Mouse (Mus musculus): ENCODE measurements around the gene Pcnt. TPM values are rescaled to one million over a fixed set of nuclear protein-coding genes. Genes with fewer than 3 reads are reported as not detected.
A peak's percentile ranks its signal among the peaks of the same experiment; 100 is the strongest.

Gene Pcnt
- polyA plus RNA-seq, 2 experiments from 2014 or later, result 8.6 to 11.8 TPM

- ATAC-seq, result no peak
Measured at GRCm38 (mm10) chr10:76408520-76408919, 34.1 kb downstream of the Pcnt start.

DNA sequence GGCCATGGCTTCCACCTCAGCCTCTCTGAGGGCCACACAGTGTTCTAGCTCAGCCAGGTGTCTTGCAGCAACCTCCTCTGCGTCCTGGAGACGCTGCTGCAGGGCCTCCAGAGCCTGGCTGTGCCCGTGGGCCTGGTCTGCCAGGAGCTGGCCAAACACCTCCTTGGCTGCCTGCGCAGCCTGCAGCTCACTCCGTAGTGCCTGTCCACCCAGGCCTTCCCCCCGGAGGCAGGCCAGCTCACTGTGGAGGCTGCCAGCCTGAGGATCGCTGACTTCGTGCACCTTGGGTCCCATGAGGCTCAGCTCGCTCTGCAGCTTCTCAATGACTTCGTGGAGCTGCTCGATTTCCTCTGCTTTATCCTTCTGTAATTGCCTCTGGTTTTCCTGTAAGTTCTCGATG lies 50.0 kb downstream of the Pcnt start:
- no peak for ATAC-seq

GRCm38 (mm10) chr10:76391786-76392185 lies 50.8 kb downstream of the Pcnt start:
- no peak for ATAC-seq

DNA sequence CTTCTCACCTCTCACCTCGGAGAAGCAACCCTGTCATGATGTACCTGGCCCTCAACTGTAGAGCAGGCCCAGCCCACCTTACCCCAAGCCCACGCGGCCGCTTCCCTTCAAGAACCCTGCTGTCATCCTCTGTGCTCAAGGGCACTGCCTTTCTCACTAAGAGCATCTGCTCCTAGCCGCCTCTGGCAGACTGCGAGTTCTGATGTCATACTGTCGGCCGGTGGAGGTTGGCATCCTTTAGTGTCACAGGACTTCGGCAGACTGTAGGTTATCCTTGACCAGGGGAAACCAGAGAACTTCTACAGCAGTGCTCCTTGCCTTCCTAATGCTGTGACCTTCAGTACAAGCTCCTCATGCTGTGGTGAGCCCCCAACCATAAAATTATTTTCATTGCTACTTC lies 51.4 kb downstream of the Pcnt start:
- ATAC-seq, result no peak

DNA sequence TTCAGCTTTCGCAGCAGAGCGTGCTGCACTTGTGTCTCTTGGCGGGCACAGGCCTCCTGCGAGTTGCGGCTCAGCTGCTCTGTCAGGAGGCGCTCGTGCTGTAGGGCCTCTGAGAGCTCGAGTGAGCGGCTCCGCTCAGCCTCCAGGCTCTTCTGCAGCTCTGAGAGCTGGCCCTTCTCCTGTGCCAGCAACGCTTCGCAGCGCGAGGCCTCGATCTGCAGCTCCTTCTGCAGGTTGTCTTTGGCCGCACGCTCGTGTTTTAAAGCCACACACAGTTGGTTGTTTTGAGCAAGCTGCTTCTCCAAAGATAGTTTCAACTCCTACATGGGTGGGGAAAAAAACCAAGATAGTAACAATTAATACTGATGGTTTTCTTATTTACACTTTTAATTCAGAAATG lies 67.6 kb downstream of the Pcnt start:
- ATAC-seq, result no peak

DNA sequence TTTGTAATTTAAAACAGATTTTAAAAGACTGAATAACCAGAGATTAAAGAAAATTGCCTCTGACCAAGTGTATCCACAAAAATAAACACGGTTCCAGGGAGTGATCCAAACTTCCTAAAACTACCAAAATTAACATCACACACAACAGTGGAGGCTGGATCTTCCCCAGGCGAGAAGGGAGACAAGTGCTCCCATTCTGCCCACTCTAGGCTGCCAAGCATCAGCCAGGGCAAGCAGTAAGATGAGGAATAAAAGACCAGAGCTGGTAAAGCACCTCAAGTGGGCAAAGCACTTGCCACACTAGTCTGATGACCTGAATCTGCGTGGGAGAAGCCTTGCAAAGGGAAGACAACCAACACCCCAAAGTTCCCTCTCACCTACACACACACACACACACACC lies 70.8 kb downstream of the Pcnt start:
- ATAC-seq, result no peak

DNA sequence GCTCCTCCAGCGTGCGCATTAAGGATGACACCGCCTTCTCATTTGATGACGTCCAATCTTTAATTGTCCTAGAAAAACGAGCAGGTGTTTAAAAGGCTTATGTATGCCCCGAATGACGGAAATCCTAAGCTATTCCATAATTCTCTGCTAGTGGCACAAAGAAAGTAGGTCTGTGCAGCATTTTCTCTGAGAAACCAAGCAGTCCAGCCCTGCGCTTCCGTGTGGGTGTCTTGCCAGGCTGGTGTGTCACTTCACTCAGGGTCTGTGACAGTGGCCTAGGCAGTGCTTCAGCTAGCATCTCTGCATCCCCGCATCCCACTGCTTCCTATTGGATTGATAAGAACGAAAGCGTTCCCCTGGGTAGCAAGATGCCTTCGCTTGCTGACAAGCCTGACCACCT lies 73.8 kb downstream of the Pcnt start:
- no peak for ATAC-seq

DNA sequence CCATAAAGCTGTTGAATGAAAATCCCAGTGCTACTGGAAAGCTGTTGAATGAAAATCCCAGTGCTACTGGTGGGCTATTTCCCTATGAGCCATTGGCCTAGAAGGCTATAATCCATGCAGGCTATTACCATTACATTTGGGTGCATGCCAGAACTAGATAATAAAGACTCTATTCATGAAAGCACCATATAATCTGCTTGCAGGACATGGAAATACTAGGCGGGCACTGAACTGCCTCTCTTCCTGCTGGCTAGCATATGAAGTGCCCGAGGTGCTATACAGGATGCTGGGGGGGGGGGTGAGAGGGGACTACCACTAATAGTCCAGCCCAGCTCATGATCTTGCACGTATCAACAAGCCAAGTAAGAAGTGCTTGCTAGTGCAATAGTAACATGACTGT lies 79.4 kb downstream of the Pcnt start:
- no peak for ATAC-seq

- no peak for ATAC-seq
Measured at GRCm38 (mm10) chr10:76358468-76358867, 84.1 kb downstream of the Pcnt start.

DNA sequence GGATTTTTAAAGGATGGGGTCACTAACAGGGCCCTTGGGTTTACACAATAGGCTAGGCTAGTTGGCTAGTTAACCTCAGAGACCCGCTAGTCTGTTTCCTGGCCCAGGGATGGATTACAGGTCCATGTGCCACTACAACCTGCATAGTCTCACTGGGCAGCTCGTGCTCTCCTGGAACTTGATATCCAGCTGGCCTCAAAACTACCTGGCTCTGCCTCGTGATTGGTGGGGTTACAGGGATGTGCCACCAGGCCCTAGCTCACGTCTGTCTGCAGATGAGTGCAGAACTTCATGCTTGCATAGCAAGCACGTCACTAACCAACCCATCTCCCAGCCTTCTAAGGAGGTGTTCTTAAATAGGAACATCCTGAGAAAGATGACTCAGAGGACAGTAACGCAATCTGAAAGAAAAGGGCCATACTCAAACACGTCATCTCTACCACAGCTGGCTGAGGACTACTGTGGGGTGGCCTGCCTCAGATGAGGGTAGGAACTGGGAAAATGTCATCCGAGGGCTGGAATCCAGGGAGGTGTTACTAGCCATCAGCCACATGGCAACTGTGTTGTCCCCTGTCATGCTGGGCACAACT lies 85.2 kb downstream of the Pcnt start:
- no peak for ATAC-seq

DNA sequence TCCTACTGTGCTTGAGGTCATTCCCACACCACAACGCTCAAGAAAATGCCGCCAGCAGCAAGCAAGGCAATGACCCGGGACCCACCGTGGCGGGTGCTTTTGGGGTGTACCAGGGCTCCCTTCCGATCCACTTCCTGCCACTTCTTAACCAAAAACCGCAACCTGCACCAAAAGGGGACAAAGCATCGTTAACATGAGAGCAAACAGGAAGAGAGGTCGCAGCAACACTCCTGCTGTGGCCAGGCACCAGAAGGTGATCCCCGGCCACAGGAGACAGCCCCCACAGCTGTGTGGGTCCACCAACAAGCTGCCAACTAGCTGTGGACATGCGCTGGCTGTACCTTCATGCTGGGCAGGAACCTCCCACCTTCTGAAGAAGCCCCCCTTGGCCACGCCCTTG lies 87.6 kb downstream of the Pcnt start:
- ATAC-seq, result peak; percentile 43

DNA sequence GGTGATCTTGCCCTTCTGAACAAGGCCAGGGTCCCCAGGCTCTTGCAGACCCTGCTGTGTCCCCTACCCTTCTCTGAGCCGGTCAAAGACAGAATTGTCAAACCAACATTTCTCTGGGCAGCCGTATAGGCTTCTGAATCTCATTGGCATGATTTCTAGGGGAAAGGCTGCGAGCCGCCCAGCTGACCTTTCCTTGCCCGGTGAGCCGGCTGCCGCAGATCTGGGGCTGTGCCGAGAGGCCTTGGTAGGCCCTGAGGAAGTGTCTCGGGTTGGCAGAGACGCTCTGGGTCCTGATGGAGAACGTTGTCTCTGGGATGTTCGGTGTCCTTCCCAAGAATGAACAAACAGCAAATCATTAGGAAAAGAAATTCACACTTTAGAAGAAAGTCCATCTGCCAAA lies 88.6 kb downstream of the Pcnt start:
- ATAC-seq, result no peak

GRCm38 (mm10) chr10:76351953-76352352 lies 90.6 kb downstream of the Pcnt start:
- ATAC-seq, result no peak

- ATAC-seq, result peak; percentile 24
Measured at GRCm38 (mm10) chr10:76346589-76346988, 96.0 kb downstream of the Pcnt start.

GRCm38 (mm10) chr10:76346043-76346491 lies 96.5 kb downstream of the Pcnt start:
- ATAC-seq, result peak; percentile 61

- ATAC-seq, result peak; percentile 16
Measured at GRCm38 (mm10) chr10:76345540-76345902, 97.1 kb downstream of the Pcnt start.

DNA sequence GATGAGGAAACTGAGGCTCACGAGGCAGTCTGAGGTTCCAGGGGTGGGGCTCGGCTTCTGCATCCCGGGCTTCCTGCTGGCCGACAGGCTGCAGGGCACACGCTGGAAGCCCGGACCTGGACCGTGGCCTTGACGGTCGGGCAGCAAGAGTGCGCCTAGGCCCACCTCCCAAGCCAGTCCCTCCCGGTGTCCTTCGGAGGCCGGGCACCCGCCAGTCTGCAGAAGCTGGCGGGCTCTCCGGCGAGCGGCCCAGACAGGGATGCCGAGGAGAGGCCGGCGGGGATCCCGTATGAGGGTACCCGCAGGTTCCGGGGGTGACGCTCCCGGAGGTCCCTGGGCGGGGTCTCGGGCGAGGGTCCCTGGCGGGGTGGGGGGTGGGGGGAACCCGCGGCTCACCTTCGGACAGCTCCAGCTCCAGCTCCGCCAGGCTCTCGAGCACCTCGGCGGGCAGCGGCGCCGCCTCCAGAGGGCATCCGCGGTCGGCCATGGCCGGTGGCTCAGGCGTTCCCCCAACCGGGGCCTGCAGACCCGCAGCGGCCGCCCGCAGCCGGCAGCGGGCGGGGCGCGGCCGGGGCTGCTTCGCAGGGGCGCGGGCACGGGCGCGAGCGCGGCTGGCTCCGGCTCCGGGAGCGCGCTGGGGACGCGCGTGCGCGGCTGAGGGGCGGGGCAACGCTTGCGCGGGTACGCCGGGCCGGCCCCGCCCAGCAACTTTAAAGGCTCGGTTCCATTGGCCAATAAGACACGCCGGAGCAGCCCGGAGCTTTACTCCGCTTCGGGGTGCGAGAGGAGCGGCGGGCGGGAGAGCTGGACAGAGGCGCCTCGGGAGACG lies 97.7 kb downstream of the Pcnt start, which contains the start of gene Dip2a:
Gene Dip2a (minus strand): TSS at position 581 of the 829 bp plus-strand sequence.
- ATAC-seq, result peak; percentile 91

DNA sequence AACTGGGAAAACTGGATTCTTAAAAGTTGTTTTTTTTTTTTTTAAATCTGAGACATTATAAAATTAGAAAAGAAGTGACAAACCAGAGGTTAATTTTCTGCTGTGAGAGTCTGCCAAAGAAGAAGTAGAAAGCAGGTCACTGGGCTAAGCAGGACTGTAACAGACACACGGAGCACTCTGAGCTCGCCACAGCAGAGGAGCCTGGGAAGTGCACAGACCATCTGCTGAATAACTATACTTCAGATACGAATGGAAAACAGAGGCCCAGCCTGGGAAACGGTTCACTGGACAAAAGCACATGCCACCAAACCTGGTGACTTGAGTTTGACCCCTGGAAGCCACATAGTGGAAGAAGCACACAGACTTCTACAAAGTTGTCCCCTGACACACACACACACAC lies 108.2 kb downstream of the Pcnt start:
- no peak for ATAC-seq

GRCm38 (mm10) chr10:76332040-76332439 lies 110.5 kb downstream of the Pcnt start:
- no peak for ATAC-seq

GRCm38 (mm10) chr10:76329093-76329492 lies 113.5 kb downstream of the Pcnt start:
- ATAC-seq, result no peak

- ATAC-seq, result no peak
Measured at GRCm38 (mm10) chr10:76328574-76328973, 114.0 kb downstream of the Pcnt start.

DNA sequence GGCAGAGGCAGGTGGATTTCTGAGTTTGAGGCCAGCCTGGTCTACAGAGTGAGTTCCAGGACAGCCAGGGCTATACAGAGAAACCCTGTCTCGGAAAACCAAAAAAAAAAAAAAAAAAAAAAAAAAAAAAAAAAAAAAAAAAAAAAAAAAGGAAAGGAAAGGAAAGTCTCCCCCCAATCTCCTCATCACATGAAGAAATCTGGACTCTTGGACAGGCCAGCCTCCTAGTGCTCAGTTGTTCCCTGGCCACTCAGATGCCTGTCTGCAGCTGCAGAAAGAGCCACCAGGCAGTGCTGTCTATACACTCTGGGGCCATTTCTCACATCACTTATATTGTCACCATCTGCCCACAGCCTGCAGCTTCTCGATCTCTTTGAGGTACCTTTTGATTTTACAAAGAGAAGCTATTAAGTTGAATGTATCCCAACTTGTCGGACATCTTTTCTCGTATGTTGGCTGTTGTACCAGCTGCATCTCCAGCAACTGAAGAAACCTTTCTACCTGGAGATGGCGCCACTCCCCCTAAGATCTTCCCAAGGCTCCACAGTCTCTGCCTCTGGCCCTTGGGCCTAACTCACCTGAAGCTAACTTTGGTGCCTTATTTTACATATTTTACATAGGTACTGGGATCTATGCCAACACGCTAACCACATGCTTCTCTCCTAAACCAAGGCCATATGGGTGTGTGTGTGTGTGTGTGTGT lies 116.1 kb downstream of the Pcnt start:
- ATAC-seq, result peak; percentile 39

GRCm38 (mm10) chr10:76317623-76318022 lies 125.0 kb downstream of the Pcnt start:
- no peak for ATAC-seq

DNA sequence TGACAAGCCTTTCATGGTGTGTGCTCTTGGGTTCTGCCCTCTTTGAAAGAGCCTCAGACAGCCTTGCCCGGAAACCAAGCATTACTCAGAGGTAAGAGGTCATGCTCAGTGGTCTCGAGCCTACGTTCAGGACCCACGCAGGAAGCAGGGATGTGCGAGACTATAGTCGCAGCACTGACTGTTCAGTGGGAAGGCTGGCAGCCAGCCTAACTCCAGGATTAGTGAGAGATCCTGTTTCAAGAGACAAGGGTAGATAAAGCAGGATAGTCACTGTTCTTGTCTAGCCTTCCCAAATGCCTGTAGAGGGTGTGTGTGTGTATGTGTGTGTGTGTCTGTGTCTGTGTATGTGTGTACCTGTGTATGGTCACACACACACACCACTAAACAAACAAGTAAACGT lies 126.4 kb downstream of the Pcnt start:
- no peak for ATAC-seq

All from CD4-positive, CD25-positive, alpha-beta regulatory T cell, adult 4 months (primary cell).